Mouse (Mus musculus) ES-E14 (cell line): ENCODE data around the gene Thrap3.

Source experiments
- HCFC1 ChIP-seq: IDR thresholded peaks from 2 replicates; pipeline ENCODE4 v1.6.1; 2012; ENCODE audit warnings: low read length, inconsistent platforms, borderline replicate concordance; ENCODE audit not compliant: insufficient read depth
- ZC3H11A ChIP-seq: IDR thresholded peaks from 2 replicates; pipeline ENCODE4 v1.6.1; 2012; ENCODE audit warnings: low read depth, mild to moderate bottlenecking, inconsistent platforms, low read length, borderline replicate concordance

DNA sequence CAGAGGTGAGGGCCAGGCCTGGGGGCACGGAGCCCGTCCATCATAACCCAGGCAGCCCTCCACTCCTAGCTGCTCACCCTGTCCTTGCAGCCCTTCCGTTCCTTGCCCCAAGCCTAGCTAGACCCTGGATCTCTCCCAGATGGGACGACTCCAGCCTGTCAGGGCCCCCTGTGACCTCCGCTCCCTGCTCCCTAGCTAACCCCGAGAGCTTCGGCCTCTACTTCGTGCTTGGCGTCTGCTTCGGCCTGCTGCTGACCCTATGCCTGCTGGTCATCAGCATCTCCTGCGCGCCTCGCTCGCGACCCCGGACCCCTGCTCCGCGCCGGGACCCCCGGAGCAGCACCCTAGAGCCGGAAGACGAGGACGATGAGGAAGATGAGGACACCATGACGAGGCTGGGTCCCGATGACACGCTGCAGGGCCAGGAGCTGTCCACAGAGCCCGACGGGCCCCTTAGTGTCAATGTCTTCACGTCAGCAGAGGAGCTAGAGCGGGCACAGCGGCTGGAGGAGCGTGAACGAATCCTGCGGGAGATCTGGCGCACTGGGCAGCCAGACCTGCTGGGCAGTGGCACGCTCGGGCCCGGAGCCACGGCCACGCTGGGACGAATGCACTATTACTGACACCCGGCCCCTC is 53.4 kb downstream of the Thrap3 start:
- TF ChIP-seq ZC3H11A = no peak
- no peak for TF ChIP-seq HCFC1
